Comparison of ENCODE assay signal across 32 mouse cellular contexts in genomic region chr4:30216086-30216485, GRCm38 (mm10).
DNase-seq lines count a peak whose midpoint lies in the region; ATAC-seq and TF ChIP-seq lines count a peak whose summit lies in the region.
"Had no signal": no experiment of that assay in that cellular context is flagged by ENCODE, and none has a peak within 500 bp of the region (broad histone marks: within the 10 kb centered on the region; RNA-seq: fewer than 3 reads in every experiment).

No protein-coding gene starts in this region.

- no peak for DNase-seq in frontal cortex, postnatal 14 days (ENCODE audit: low spot score in 2 of 2)
- DNase-seq in midbrain, embryonic 11.5 days (ENCODE audit: low spot score, missing footprints): peak; percentile 33
- DNase-seq in midbrain, postnatal 0 days (ENCODE audit: low spot score): no peak
- DNase-seq in layer of hippocampus, adult 18-20 months (ENCODE audit: low spot score in 2 of 2): peak; percentile 36 to 70
- DNase-seq in layer of hippocampus, postnatal 36 days: peak; percentile 18
- no peak for DNase-seq in spleen, postnatal 36 days (ENCODE audit: low spot score in 2 of 2)
- no peak for DNase-seq in cerebellum, adult 9-11 months
- DNase-seq: adrenal gland, postnatal 25 days; cerebellum, adult 2 months; cerebellum, postnatal 25 days; gastrocnemius, postnatal 14 days; heart, adult 11 months; heart, postnatal 4 days; kidney, adult 9 months; kidney, postnatal 25 days; liver; lung, postnatal 36 days; right cerebral cortex, postnatal 25 days; thymus, adult 2 months; thymus, postnatal 36 days had no signal

- TF ChIP-seq CTCF in midbrain, postnatal 0 days (IDR thresholded peaks at IDR 0.05): no peak

- 89% methylated on average over 1 of the region's 1 CpGs for WGBS in midbrain, embryonic 11.5 days
- WGBS in midbrain, postnatal 0 days: 86% methylated on average over 1 of the region's 1 CpGs

- no peaks in the 10 kb centered on the region for H3K36me3 ChIP-seq in midbrain, embryonic 11.5 days (ENCODE audit: control insufficient read depth, insufficient read depth, low read length)
- H3K36me3 ChIP-seq in midbrain, postnatal 0 days (ENCODE audit: insufficient read depth, low read length): no peaks in the 10 kb centered on the region
- H3K36me3 ChIP-seq: embryonic facial prominence, embryonic 12.5 days; forebrain, embryonic 10.5 days; liver, embryonic 15.5 days; lung, embryonic 15.5 days; midbrain, embryonic 13.5 days had no signal

- no peak overlapping the region for H3K27ac ChIP-seq in midbrain, embryonic 11.5 days (ENCODE audit: low read depth, low read length)
- H3K27ac ChIP-seq in midbrain, postnatal 0 days (ENCODE audit: low read depth, low read length): no peak overlapping the region
- H3K27ac ChIP-seq: embryonic facial prominence, embryonic 12.5 days; forebrain, embryonic 10.5 days; hindbrain, embryonic 14.5 days; liver, embryonic 15.5 days; lung, embryonic 15.5 days; midbrain, embryonic 13.5 days; stomach, postnatal 0 days had no signal

- H3K4me1 ChIP-seq in midbrain, embryonic 11.5 days (ENCODE audit: control insufficient read depth, insufficient read depth, low read length): no peaks in the 10 kb centered on the region
- no peaks in the 10 kb centered on the region for H3K4me1 ChIP-seq in midbrain, postnatal 0 days (ENCODE audit: insufficient read depth, low read length)
- H3K4me1 ChIP-seq: embryonic facial prominence, embryonic 12.5 days; forebrain, embryonic 10.5 days; liver, embryonic 15.5 days; lung, embryonic 15.5 days; megakaryocyte, embryonic 14.5 days; midbrain, embryonic 13.5 days had no signal

- no peak overlapping the region for H3K4me2 ChIP-seq in midbrain, embryonic 11.5 days
- no peak overlapping the region for H3K4me2 ChIP-seq in midbrain, postnatal 0 days (ENCODE audit: low read depth, low read length, poor library complexity, severe bottlenecking)
- H3K4me2 ChIP-seq: embryonic facial prominence, embryonic 12.5 days; heart, embryonic 11.5 days; hindbrain, embryonic 14.5 days; liver, embryonic 15.5 days; lung, embryonic 15.5 days; midbrain, embryonic 13.5 days had no signal

- H3K9ac ChIP-seq in midbrain, embryonic 11.5 days (ENCODE audit: low read length): no peak overlapping the region
- H3K9ac ChIP-seq in midbrain, postnatal 0 days (replicated peaks; ENCODE audit: low read length, poor library complexity, severe bottlenecking): no peak overlapping the region
- H3K9ac ChIP-seq: embryonic facial prominence, embryonic 12.5 days; hindbrain, embryonic 14.5 days; liver, embryonic 15.5 days; lung, embryonic 15.5 days; midbrain, embryonic 13.5 days had no signal

- no peak overlapping the region for H3K4me3 ChIP-seq in midbrain, embryonic 11.5 days (ENCODE audit: low read depth, low read length)
- H3K4me3 ChIP-seq in midbrain, postnatal 0 days (ENCODE audit: low read depth, low read length): no peak overlapping the region
- H3K4me3 ChIP-seq: embryonic facial prominence, embryonic 12.5 days; forebrain, embryonic 10.5 days; liver, embryonic 15.5 days; lung, embryonic 15.5 days; megakaryocyte, embryonic 14.5 days; midbrain, embryonic 13.5 days had no signal

- no peaks in the 10 kb centered on the region for H3K27me3 ChIP-seq in midbrain, embryonic 11.5 days (ENCODE audit: control insufficient read depth, insufficient read depth, low read length)
- H3K27me3 ChIP-seq in midbrain, postnatal 0 days (ENCODE audit: insufficient read depth, low read length): no peaks in the 10 kb centered on the region
- H3K27me3 ChIP-seq: embryonic facial prominence, embryonic 12.5 days; liver, embryonic 15.5 days; lung, embryonic 15.5 days; megakaryocyte, embryonic 14.5 days; midbrain, embryonic 13.5 days had no signal

- ATAC-seq in frontal cortex, adult (ENCODE audit: low TSS enrichment): peak; percentile 85
- no peak for ATAC-seq in midbrain, embryonic 11.5 days (ENCODE audit: low FRiP score)
- no peak for ATAC-seq in midbrain, postnatal 0 days (ENCODE audit: low FRiP score)
- ATAC-seq: forebrain, embryonic 16.5 days; intestine, postnatal 0 days; midbrain, embryonic 13.5 days had no signal

- no peaks in the 10 kb centered on the region for H3K9me3 ChIP-seq in midbrain, embryonic 11.5 days (ENCODE audit: control insufficient read depth, low read length)
- no peaks in the 10 kb centered on the region for H3K9me3 ChIP-seq in midbrain, postnatal 0 days (ENCODE audit: low read length)
- H3K9me3 ChIP-seq: embryonic facial prominence, embryonic 12.5 days; forebrain, embryonic 10.5 days; liver, embryonic 15.5 days; lung, embryonic 15.5 days; megakaryocyte, embryonic 14.5 days; midbrain, embryonic 13.5 days had no signal

Comparison
In these comparisons a context has a peak if more than half of its experiments do, and no peak if none do; other contexts are left out.
1. DNase-seq: peak in midbrain, embryonic 11.5 days (single experiment), layer of hippocampus, adult 18-20 months (2 of 2) and layer of hippocampus, postnatal 36 days (2 of 2); none in frontal cortex, postnatal 14 days (0 of 2), midbrain, postnatal 0 days (single experiment), spleen, postnatal 36 days (0 of 2) and cerebellum, adult 9-11 months (single experiment).